Mouse (Mus musculus): ENCODE results near the gene Gjd3. TPM values are rescaled to one million over a fixed set of nuclear protein-coding genes. Genes with fewer than 3 reads are reported as not detected.

Gjd3 gene
- polyA plus RNA-seq, 1 experiment from 2014 or later = 0.42 TPM

GRCm38 (mm10) chr11:98968079-98968478 lies 14.7 kb downstream of the Gjd3 start:
- no peak overlapping the region for H3K9ac ChIP-seq
- no peaks in the 10 kb centered on the region for H3K27me3 ChIP-seq (replicated peaks)
- H3K9me3 ChIP-seq = no peaks in the 10 kb centered on the region
- no peak overlapping the region for H3K4me3 ChIP-seq (replicated peaks)
- H3K27ac ChIP-seq = peak overlapping the region; percentile 80
- H3K36me3 ChIP-seq = peaks cover 40% of the 10 kb centered on the region
- peak overlapping the region; percentile 32; the same call in 1 of the 2 replicates for H3K4me2 ChIP-seq
- H3K4me1 ChIP-seq = peaks cover 85% of the 10 kb centered on the region
- ATAC-seq (ENCODE audit: insufficient read depth, low FRiP score, low read depth) = no peak
- 37% methylated on average over 16 of the region's 16 CpGs for WGBS

GRCm38 (mm10) chr11:98966499-98967141 lies 16.2 kb downstream of the Gjd3 start:
- 35% methylated on average over 9 of the region's 9 CpGs for WGBS
- H3K9me3 ChIP-seq = no peaks in the 10 kb centered on the region
- peaks cover 30% of the 10 kb centered on the region for H3K36me3 ChIP-seq
- no peak for ATAC-seq (ENCODE audit: insufficient read depth, low FRiP score, low read depth)
- H3K27ac ChIP-seq = peak overlapping the region; percentile 49
- H3K4me3 ChIP-seq (replicated peaks) = no peak overlapping the region
- no peak overlapping the region for H3K9ac ChIP-seq
- H3K4me2 ChIP-seq = peak overlapping the region; percentile 99
- no peaks in the 10 kb centered on the region for H3K27me3 ChIP-seq (replicated peaks)
- peaks cover 99% of the 10 kb centered on the region for H3K4me1 ChIP-seq

- H3K36me3 ChIP-seq = peaks cover 19% of the 10 kb centered on the region
- peak overlapping the region; percentile 17; the same call in 1 of the 2 replicates for H3K9ac ChIP-seq
- no peak for ATAC-seq (ENCODE audit: insufficient read depth, low FRiP score, low read depth)
- WGBS = 19% methylated on average over 11 of the region's 11 CpGs
- peak overlapping the region; percentile 99 for H3K4me2 ChIP-seq
- peaks cover 93% of the 10 kb centered on the region for H3K4me1 ChIP-seq
- H3K27me3 ChIP-seq (replicated peaks) = no peaks in the 10 kb centered on the region
- peak overlapping the region; percentile 93 for H3K27ac ChIP-seq
- H3K4me3 ChIP-seq (replicated peaks) = peak overlapping the region; percentile 78
- H3K9me3 ChIP-seq = no peaks in the 10 kb centered on the region
Measured at GRCm38 (mm10) chr11:98965416-98966077, 17.3 kb downstream of the Gjd3 start.

- peak overlapping the region; percentile 78 for H3K4me3 ChIP-seq (replicated peaks)
- peaks cover 12% of the 10 kb centered on the region for H3K36me3 ChIP-seq
- no peak for ATAC-seq (ENCODE audit: insufficient read depth, low FRiP score, low read depth)
- peaks cover 89% of the 10 kb centered on the region for H3K4me1 ChIP-seq
- H3K27ac ChIP-seq = peak overlapping the region; percentile 93
- no peaks in the 10 kb centered on the region for H3K27me3 ChIP-seq (replicated peaks)
- H3K9ac ChIP-seq = peak overlapping the region; percentile 17; the same call in 1 of the 2 replicates
- no peaks in the 10 kb centered on the region for H3K9me3 ChIP-seq
- H3K4me2 ChIP-seq = peak overlapping the region; percentile 99
- 17% methylated on average over 15 of the region's 15 CpGs for WGBS
Measured at GRCm38 (mm10) chr11:98964616-98965415, 18.0 kb downstream of the Gjd3 start.

GRCm38 (mm10) chr11:98964201-98964615 lies 18.6 kb downstream of the Gjd3 start:
- Histone ChIP-seq H3K27ac (peak overlapping the region; percentile 93), H3K4me1 (peaks cover 88% of the 10 kb centered on the region), H3K27me3 (replicated peaks) (no peaks in the 10 kb centered on the region), H3K9me3 (no peaks in the 10 kb centered on the region), H3K4me2 (peak overlapping the region; percentile 99), H3K4me3 (replicated peaks) (peak overlapping the region; percentile 78), H3K9ac (0 out of 2 replicates have a peak overlapping the region, but pooled peaks have one; percentile 6), H3K36me3 (peaks cover 8% of the 10 kb centered on the region; the same call in 1 of the 2 replicates)
- ATAC-seq (ENCODE audit: insufficient read depth, low FRiP score, low read depth) = no peak
- WGBS = 10% methylated on average over 6 of the region's 6 CpGs

- H3K27ac ChIP-seq = peak overlapping the region; percentile 93
- ATAC-seq (ENCODE audit: insufficient read depth, low FRiP score, low read depth) = peak; percentile 79
- H3K27me3 ChIP-seq (replicated peaks) = no peaks in the 10 kb centered on the region
- WGBS = under 1% methylated on average over 32 of the region's 32 CpGs
- H3K9me3 ChIP-seq = no peaks in the 10 kb centered on the region
- H3K4me1 ChIP-seq = peaks cover 87% of the 10 kb centered on the region
- peaks cover 8% of the 10 kb centered on the region; the same call in 1 of the 2 replicates for H3K36me3 ChIP-seq
- H3K4me2 ChIP-seq = peak overlapping the region; percentile 99
- H3K9ac ChIP-seq = peak overlapping the region; percentile 29; the same call in 1 of the 2 replicates
- H3K4me3 ChIP-seq (replicated peaks) = peak overlapping the region; percentile 78
Measured at GRCm38 (mm10) chr11:98963191-98964021, 19.4 kb downstream of the Gjd3 start.

- Histone ChIP-seq H3K36me3 (peaks cover 8% of the 10 kb centered on the region; the same call in 1 of the 2 replicates), H3K4me1 (peaks cover 78% of the 10 kb centered on the region), H3K9ac (peak overlapping the region; percentile 29; the same call in 1 of the 2 replicates), H3K4me2 (peak overlapping the region; percentile 99), H3K4me3 (replicated peaks) (peak overlapping the region; percentile 78), H3K27me3 (replicated peaks) (no peaks in the 10 kb centered on the region), H3K9me3 (no peaks in the 10 kb centered on the region), H3K27ac (peak overlapping the region; percentile 93)
- ATAC-seq (ENCODE audit: insufficient read depth, low FRiP score, low read depth) = no peak
- 14% methylated on average over 12 of the region's 12 CpGs for WGBS
Measured at GRCm38 (mm10) chr11:98962421-98963095, 20.3 kb downstream of the Gjd3 start.

GRCm38 (mm10) chr11:98961766-98962165 lies 21.1 kb downstream of the Gjd3 start:
- Histone ChIP-seq H3K4me3 (replicated peaks) (peak overlapping the region; percentile 78), H3K9ac (peak overlapping the region; percentile 77), H3K9me3 (no peaks in the 10 kb centered on the region), H3K4me2 (peak overlapping the region; percentile 99), H3K27me3 (replicated peaks) (no peaks in the 10 kb centered on the region), H3K4me1 (peaks cover 72% of the 10 kb centered on the region), H3K27ac (peak overlapping the region; percentile 93), H3K36me3 (peaks cover 5% of the 10 kb centered on the region; the same call in 1 of the 2 replicates)
- 5% methylated on average over 8 of the region's 8 CpGs for WGBS
- ATAC-seq (ENCODE audit: insufficient read depth, low FRiP score, low read depth) = no peak

- Histone ChIP-seq H3K4me1 (peaks cover 68% of the 10 kb centered on the region), H3K27me3 (replicated peaks) (no peaks in the 10 kb centered on the region), H3K9me3 (no peaks in the 10 kb centered on the region), H3K4me3 (replicated peaks) (peak overlapping the region; percentile 78), H3K4me2 (peak overlapping the region; percentile 99), H3K36me3 (0 out of 2 replicates have a peak, but pooled peaks cover 5% of the 10 kb centered on the region), H3K9ac (peak overlapping the region; percentile 77), H3K27ac (peak overlapping the region; percentile 93)
- 5% methylated on average over 18 of the region's 18 CpGs for WGBS
- no peak for ATAC-seq (ENCODE audit: insufficient read depth, low FRiP score, low read depth)
Measured at GRCm38 (mm10) chr11:98961051-98961592, 21.7 kb downstream of the Gjd3 start.

- H3K4me2 ChIP-seq = peak overlapping the region; percentile 99
- H3K4me3 ChIP-seq (replicated peaks) = peak overlapping the region; percentile 78
- H3K36me3 ChIP-seq = 0 out of 2 replicates have a peak, but pooled peaks cover 5% of the 10 kb centered on the region
- peak; percentile 42; the same call in 1 of the 2 replicates for ATAC-seq (ENCODE audit: insufficient read depth, low FRiP score, low read depth)
- H3K9me3 ChIP-seq = no peaks in the 10 kb centered on the region
- no peaks in the 10 kb centered on the region for H3K27me3 ChIP-seq (replicated peaks)
- WGBS = 1% methylated on average over 53 of the region's 53 CpGs
- peak overlapping the region; percentile 77 for H3K9ac ChIP-seq
- H3K4me1 ChIP-seq = peaks cover 67% of the 10 kb centered on the region
- H3K27ac ChIP-seq = peak overlapping the region; percentile 93
Measured at GRCm38 (mm10) chr11:98960313-98960906, 22.4 kb downstream of the Gjd3 start.

All from stomach, embryonic 15.5 days (tissue).